Mouse (Mus musculus) gastrocnemius, adult 8-10 months (tissue): ENCODE measurements at regions not wholly inside any gene's neighbourhood (a gene's known extent, or its start where the extent isn't known, plus 50 kb on each side); places are given as distances from the start of the nearest gene placed in this dataset.

Experiments
- DNase-seq, 2 experiments: peaks; one replicate each; pipeline ENCODE4 v3.0.0; 2022; ENCODE audit warnings: low spot score in 2 of 2

GRCm38 (mm10) chr9:63896073-63896807 lies 125.6 kb downstream of the Smad6 start:
- peak; percentile 56 to 78 for DNase-seq

GRCm38 (mm10) chr9:63892235-63892971 lies 129.5 kb downstream of the Smad6 start:
- DNase-seq: no peak

DNA sequence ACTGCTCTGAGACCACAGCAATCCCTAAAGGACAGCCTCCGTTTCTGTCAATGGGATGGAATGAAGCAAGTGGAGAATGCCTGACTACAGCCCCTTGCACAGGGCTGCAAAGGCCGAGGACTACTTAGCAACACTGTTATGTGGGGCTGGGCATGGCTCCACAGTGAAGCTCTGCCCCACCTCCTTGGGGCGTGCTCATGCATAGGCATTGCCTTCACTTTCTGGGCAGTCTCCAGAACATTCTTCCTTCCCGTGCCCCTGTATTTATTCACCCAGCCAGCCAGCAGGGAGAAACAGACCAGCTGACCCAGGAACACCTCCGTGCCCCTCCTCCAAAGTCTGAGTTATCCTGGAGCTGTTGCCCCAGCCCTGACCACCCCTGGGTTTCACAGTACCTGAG lies 131.1 kb downstream of the Smad6 start:
- DNase-seq: no peak

DNA sequence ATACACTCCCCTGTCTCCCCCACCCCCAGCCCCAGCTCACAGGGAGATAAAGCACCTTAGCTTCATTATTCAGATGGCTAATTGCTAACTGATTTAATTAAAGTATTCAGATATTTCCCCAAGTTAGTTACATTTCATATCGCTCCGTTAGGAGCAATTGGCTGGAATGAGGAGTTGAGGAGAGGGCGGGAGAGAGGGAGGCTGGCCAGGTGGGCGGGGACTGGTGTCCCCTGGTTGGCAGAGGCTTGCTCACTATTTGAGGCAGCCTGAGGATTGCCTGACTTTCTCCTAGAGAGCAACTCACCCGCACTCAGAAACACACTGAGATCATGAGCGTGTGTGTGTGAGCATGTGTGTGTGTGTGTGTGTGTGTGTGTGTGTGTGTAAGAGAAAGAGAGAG lies 131.8 kb upstream of the Smad3 start:
- DNase-seq: no peak

GRCm38 (mm10) chr9:63884971-63885370 lies 127.2 kb upstream of the Smad3 start:
- no peak for DNase-seq

- no peak for DNase-seq
Measured at GRCm38 (mm10) chr9:63883738-63884520, 126.1 kb upstream of the Smad3 start.

DNA sequence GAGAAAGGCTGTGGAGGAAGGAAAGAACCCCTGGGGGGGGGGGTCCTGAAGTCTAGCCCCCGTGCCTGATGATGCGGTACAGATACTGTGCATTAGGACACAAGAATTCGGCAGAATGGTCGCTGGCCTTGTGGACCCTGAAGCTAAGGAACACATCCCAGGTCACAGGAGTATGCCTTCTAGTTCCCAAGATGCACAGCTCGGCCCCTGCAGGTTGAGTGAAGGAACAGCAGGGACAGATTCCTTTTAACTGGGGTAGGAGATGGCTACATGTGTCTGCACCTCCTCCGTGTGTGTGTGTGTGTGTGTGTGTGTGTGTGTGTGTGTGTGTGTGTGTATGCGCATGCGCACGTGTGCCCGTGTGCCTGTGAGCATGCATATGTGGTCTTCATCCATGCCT lies 123.9 kb upstream of the Smad3 start:
- DNase-seq: no peak

GRCm38 (mm10) chr9:63881261-63881563 lies 123.4 kb upstream of the Smad3 start:
- no peak for DNase-seq

GRCm38 (mm10) chr9:63880487-63881260 lies 122.9 kb upstream of the Smad3 start:
- no peak for DNase-seq

DNA sequence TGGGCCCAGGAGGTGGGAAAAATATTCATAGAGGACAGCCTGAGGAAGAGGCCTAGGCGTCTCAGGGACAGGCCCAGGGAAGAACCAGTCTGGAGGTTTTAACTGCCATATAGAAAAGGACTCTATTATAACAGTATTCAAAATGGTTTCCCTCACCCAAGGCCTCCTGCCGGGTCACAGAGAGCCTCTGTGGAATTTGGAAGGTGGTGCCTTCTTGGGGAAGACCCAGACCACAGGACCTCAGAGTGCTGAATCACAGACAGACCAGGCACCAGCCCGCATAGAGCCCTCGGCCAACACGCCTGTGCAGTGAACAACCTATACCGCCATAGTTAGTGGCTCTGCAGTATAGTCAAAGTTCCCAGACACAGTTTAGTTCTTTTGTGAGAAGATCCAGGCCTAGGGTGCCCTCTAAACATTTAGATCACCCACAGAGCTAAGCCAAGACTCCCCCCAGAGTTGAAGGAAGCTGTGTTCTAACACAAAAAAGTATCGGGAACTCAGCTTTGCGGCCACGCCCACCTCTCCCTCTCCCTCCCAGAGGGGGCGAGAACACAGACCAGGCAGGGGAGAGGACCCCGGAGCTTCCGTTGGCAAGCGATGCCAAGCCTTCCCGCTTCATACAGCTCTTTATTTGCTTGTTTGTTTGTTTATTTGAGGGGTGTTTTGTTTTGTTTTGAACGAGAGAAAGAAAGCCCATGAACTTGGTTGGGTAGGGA lies 122.1 kb upstream of the Smad3 start:
- no peak for DNase-seq

- no peak for DNase-seq
Measured at GRCm38 (mm10) chr9:63877864-63878263, 120.1 kb upstream of the Smad3 start.

GRCm38 (mm10) chr9:63876886-63877285 lies 119.1 kb upstream of the Smad3 start:
- DNase-seq: no peak

DNA sequence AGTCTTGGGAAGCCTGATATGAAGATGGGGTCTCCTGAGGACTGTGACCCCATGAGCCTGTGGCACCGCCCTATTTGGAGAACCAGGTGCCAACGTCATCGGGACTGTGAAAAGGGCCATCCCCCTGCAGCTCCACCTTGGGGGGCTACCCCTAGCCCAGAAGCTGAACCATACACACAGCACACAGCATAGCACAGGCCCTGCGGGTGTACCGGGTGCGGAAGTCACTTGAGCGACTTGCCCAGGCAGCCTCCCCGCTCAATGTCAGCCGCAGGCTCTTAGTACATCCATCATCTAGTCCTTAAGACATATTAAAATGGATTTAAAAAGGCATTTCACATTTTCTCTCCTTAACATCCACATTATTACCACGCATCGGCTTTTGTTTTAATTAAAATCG lies 118.2 kb upstream of the Smad3 start:
- DNase-seq: no peak

- DNase-seq: no peak
Measured at GRCm38 (mm10) chr9:63875193-63875592, 117.4 kb upstream of the Smad3 start.

- DNase-seq: no peak
Measured at GRCm38 (mm10) chr9:63864350-63864749, 106.6 kb upstream of the Smad3 start.

GRCm38 (mm10) chr9:63863328-63863727 lies 105.5 kb upstream of the Smad3 start:
- DNase-seq: no peak

GRCm38 (mm10) chr9:63862427-63862826 lies 104.6 kb upstream of the Smad3 start:
- DNase-seq: no peak

DNA sequence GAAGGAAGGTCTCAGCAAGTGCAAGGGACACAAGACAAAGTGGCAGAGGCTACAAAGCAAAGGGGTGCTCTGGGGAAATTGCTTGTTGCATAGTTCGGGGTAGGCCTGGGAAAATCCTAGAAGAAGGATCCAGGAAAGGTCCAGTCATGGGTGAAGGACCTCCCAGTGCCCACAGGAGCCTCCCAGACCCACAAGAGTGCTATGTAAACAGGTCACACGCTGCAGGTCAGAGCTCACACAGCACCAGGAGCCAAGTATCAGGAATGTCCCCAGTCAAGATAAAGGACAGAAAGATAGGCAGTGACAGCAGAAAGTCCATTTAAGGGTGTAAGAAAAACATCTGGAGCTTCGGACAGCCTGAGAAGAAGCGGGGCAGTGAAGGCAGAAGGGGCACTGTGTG lies 103.6 kb upstream of the Smad3 start:
- no peak for DNase-seq

- DNase-seq: no peak
Measured at GRCm38 (mm10) chr9:63860196-63860595, 102.4 kb upstream of the Smad3 start.

GRCm38 (mm10) chr9:63856065-63856736 lies 98.4 kb upstream of the Smad3 start:
- DNase-seq: no peak
